In the genomic region with DNA sequence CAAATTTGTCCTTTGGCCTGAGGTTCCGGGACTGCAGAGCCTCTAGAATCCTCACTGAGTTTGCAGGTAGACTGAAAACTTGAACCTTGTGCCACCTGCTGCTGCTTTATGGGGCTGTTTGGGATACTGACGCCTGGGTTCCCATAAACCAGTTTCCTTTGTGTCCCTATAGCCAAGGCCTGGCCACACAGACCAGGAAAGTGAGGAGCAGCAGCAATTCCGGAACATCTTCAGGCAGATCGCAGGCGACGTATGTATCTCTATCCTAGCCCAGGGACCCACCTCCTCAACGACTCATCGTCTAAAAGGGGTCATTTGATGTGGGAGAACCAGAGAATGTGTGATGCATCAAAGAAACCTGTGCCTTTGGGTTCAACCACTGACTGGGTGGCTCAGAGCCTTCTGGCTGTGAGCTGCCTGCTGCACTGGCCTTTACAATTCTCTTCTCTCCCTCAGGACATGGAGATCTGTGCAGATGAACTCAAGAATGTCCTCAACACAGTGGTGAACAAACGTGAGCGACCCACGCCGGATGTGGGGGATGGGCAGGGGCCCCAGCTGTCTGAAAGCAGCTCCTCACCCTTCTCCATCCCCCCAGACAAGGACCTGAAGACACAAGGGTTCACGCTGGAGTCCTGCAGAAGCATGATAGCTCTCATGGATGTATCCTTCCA, we compare ENCODE assay signal across 12 mouse cellular contexts. TPM values are rescaled to one million over a fixed set of nuclear protein-coding genes. Genes with fewer than 3 reads are reported as not detected.
DNase-seq lines count a peak whose midpoint lies in the region; ATAC-seq lines count a peak whose summit lies in the region.
"Had no signal": no experiment of that assay in that cellular context is flagged by ENCODE, and none has a peak within 500 bp of the region (broad histone marks: within the 10 kb centered on the region; RNA-seq: fewer than 3 reads in every experiment).

No protein-coding gene starts in this region.

- peaks cover 32% of the 10 kb centered on the region for H3K4me1 ChIP-seq in heart, embryonic 16.5 days (ENCODE audit: control insufficient read depth, insufficient read depth, low read length)
- H3K4me1 ChIP-seq in midbrain, embryonic 10.5 days = peaks cover 22% of the 10 kb centered on the region
- no peaks in the 10 kb centered on the region for H3K4me1 ChIP-seq in midbrain, embryonic 15.5 days

- no peak for ATAC-seq in heart, embryonic 16.5 days (replicated peaks; ENCODE audit: extremely low read depth, insufficient read depth, low FRiP score)
- no peak for ATAC-seq in midbrain, embryonic 15.5 days (replicated peaks)
- peak; percentile 19 for ATAC-seq in activated CD4-positive, CD25-positive, alpha-beta regulatory T cell, adult 4 months

- H3K36me3 ChIP-seq in heart, embryonic 16.5 days (ENCODE audit: control insufficient read depth, insufficient read depth) = peaks cover 21% of the 10 kb centered on the region
- peaks cover 36% of the 10 kb centered on the region for H3K36me3 ChIP-seq in midbrain, embryonic 10.5 days
- peaks cover 10% of the 10 kb centered on the region for H3K36me3 ChIP-seq in midbrain, embryonic 15.5 days (replicated peaks)

- H3K4me2 ChIP-seq in heart, embryonic 16.5 days (ENCODE audit: low read depth, low read length) = peak overlapping the region; percentile 27; the same call in 1 of the 2 replicates
- no peak overlapping the region for H3K4me2 ChIP-seq in midbrain, embryonic 15.5 days
- H3K4me2 ChIP-seq: limb, embryonic 12.5 days; midbrain, embryonic 12.5 days had no signal

- no peak for DNase-seq in heart, postnatal 36 days
- DNase-seq in midbrain, embryonic 10.5 days (ENCODE audit: low spot score) = no peak
- DNase-seq in thymus, postnatal 4 days = peak; percentile 96
- no peak for DNase-seq in frontal cortex, adult 2 months (ENCODE audit: extremely low spot score in 1 of 2, low spot score in 1 of 2)
- DNase-seq: layer of hippocampus, adult 9-11 months; right cerebral cortex, postnatal 25 days had no signal

- peaks cover 5% of the 10 kb centered on the region; the same call in 1 of the 2 replicates for H3K9me3 ChIP-seq in heart, embryonic 16.5 days (replicated peaks; ENCODE audit: control insufficient read depth, low read length)
- no peaks in the 10 kb centered on the region for H3K9me3 ChIP-seq in midbrain, embryonic 10.5 days (replicated peaks)
- H3K9me3 ChIP-seq in midbrain, embryonic 15.5 days = no peaks in the 10 kb centered on the region
- H3K9me3 ChIP-seq: limb, embryonic 12.5 days; midbrain, embryonic 12.5 days had no signal

- H3K9ac ChIP-seq in heart, embryonic 16.5 days (ENCODE audit: low read length) = no peak overlapping the region
- H3K9ac ChIP-seq in midbrain, embryonic 15.5 days = no peak overlapping the region
- H3K9ac ChIP-seq: limb, embryonic 12.5 days; midbrain, embryonic 12.5 days had no signal

- 57% methylated on average over 13 of the region's 13 CpGs for WGBS in heart, embryonic 16.5 days
- WGBS in midbrain, embryonic 10.5 days = 80% methylated on average over 13 of the region's 13 CpGs
- 66% methylated on average over 13 of the region's 13 CpGs for WGBS in midbrain, embryonic 15.5 days

- H3K27ac ChIP-seq in heart, embryonic 16.5 days (ENCODE audit: low read length) = peak overlapping the region; percentile 60
- H3K27ac ChIP-seq in midbrain, embryonic 10.5 days (replicated peaks) = peak overlapping the region; percentile 69; the same call in 1 of the 2 replicates
- no peak overlapping the region for H3K27ac ChIP-seq in midbrain, embryonic 15.5 days
- H3K27ac ChIP-seq: limb, embryonic 12.5 days; midbrain, embryonic 12.5 days had no signal

- no peaks in the 10 kb centered on the region for H3K27me3 ChIP-seq in heart, embryonic 16.5 days (ENCODE audit: control insufficient read depth, insufficient read depth, low read length)
- H3K27me3 ChIP-seq in midbrain, embryonic 10.5 days (ENCODE audit: low read depth, poor library complexity, severe bottlenecking) = no peaks in the 10 kb centered on the region
- H3K27me3 ChIP-seq in midbrain, embryonic 15.5 days (replicated peaks) = no peaks in the 10 kb centered on the region
- H3K27me3 ChIP-seq: limb, embryonic 12.5 days; midbrain, embryonic 12.5 days had no signal

- intact Hi-C loops in heart, postnatal 36 days (cut with DNase I) = no loop called here

- no peak overlapping the region for H3K4me3 ChIP-seq in heart, embryonic 16.5 days (ENCODE audit: low read length)
- no peak overlapping the region for H3K4me3 ChIP-seq in midbrain, embryonic 10.5 days
- H3K4me3 ChIP-seq in midbrain, embryonic 15.5 days = no peak overlapping the region
- H3K4me3 ChIP-seq: limb, embryonic 12.5 days; midbrain, embryonic 12.5 days had no signal

RNA-seq across cellular contexts. Expression of gene Capn3, which starts 46.2 kb away (rescaled TPM):
- 4.3 and 5.8 TPM in 2 replicates for polyA plus RNA-seq in heart, embryonic 16.5 days (2015; fragmentation: Nextera tagmentation; extraction: Ambion mirVana)
- 1 to 10 TPM in 1 of 2 experiments, under 1 TPM in 1; 0.69 to 1.7 TPM for total RNA-seq in heart, postnatal 36 days (2021)
- 5.5 and 7.8 TPM in 2 replicates for polyA plus RNA-seq in midbrain, embryonic 10.5 days (2016; fragmentation: Nextera tagmentation; extraction: Ambion mirVana)
- 0.50 and 1.2 TPM in 2 replicates for polyA plus RNA-seq in midbrain, embryonic 15.5 days (2015; fragmentation: Nextera tagmentation; extraction: Ambion mirVana)
- polyA plus RNA-seq in activated CD4-positive, CD25-positive, alpha-beta regulatory T cell, adult 4 months (2017; shearing (Covaris generic)) = 10 to 100 TPM; 32.1 to 37.2 TPM
- polyA plus RNA-seq in frontal cortex, adult 2 months (2012; rRNA removed) = 6.1 and 10.3 TPM in 2 replicates
- total RNA-seq: MEL had no signal
